Mouse (Mus musculus): ENCODE measurements at regions not wholly inside any gene's neighbourhood (a gene's known extent, or its start where the extent isn't known, plus 50 kb on each side); places are given as distances from the start of the nearest gene placed in this dataset.

DNA sequence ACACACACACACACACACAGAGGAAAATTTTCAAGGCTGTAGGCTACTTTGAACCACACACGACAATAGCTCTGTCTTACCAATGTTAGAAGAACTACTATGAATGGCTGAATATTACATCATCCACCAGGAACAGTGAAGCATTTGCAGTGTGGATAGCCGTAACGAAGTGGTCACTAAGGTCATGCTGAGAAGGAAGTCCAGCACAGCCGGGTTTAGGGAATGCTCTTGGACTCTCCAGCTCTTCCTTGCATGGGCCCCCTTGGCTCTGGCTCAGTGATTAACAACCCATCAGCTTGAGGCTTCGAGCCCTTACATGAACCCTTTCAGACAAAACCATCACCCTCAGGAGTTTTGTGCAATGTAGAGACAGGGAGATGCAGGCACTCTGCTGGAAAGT is 245.3 kb downstream of the Adamts20 start:
- DNase-seq (ENCODE audit: low spot score in 2 of 2): no peak

DNA sequence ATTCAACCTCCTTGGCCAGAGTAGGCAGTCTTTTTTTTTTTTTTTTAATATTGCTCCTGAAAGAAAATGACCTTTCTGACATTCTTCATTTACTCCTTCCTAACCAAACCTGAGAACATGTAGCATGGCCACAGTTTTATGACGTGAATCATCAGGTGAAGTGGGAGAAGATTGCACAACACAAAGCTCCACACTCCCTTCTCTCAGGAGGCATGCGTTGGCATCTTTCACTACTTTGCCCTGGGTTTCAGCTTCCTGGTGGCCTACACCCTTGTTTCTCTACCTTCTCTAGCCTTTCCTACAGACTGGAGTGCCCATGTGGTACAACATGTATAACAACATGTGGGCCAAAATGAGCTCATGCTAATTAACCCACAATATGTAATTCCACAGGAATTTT is 248.5 kb downstream of the Adamts20 start:
- no peak for DNase-seq (ENCODE audit: low spot score in 2 of 2)

DNA sequence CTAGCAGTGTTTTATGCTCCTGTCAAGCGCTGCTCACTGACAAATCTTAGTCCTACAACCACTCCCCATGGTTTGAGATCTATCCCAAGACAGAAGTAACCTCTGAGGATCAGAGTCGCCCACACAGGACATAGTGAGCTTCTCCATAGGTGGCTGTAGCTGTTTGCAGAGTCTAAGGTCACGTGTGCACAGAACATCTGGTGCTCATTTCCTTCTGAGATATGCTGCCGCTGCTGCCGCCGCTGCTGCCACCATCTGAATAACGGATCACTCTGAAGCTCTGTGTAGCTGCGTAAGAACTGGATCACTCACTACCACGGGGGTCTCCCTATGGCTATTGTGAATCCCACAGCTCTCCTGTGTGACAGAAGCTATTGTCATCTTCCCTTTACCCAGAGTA is 250.8 kb downstream of the Adamts20 start:
- DNase-seq (ENCODE audit: low spot score in 2 of 2): peak in 1 of 2 experiments; percentile 12

DNA sequence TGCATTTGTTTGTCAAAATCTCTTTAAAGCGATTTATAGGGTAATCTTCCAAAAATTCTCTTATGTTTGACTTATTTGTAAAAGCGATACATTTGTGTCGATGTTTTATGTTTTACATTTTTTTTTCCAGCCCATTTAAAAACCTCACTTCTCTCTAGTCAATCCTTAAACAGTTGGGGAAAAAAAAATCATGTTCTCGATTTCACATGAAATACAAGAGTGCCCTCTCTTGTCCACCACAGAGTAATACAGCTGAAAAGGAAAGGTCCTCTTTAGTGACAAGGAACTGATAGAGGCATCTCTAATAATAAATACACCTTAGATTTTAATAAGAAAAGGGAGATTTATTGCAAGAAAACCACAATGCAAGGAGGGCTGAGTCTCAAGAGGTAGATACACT is 251.8 kb downstream of the Adamts20 start:
- DNase-seq (ENCODE audit: low spot score in 2 of 2): no peak

DNA sequence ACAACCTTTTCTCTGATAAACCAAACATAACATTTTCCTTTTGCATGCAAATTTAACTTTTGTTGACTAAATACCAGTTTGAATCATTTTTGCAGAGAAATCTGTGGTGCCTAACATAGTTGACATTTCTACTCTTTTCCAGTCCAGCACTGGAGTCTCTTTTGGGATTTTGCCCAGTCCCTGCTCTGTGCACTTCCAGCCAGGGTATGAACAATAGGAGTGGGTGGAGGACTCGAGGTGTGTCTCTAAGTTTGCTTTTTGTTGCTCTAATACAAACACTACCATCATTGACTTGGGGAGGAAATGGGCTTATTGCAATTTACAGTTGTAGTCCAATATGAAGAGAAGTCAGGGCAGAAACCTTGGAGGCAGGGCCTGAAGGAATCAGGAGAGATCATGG is 256.7 kb downstream of the Adamts20 start:
- DNase-seq (ENCODE audit: low spot score in 2 of 2): no peak

DNA sequence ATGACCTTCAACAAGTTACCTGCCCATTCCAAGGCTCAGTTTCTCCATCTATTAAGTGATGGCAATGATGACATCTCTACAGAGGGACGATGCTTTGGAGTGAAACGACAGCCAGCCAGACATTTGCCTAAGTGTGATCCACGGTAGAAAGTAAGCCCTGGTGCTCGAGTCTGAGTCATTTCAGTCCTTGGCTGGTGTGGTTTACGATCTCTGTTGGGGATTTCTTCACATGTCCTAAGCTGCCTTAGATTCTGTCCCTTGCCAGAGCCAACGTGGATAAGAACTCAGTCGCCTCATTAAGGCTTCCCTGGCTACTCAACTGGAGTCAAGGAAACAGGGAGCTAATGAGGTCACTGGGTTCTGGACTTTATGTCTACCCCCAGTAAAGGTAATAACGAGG is 258.8 kb downstream of the Adamts20 start:
- DNase-seq (ENCODE audit: low spot score in 2 of 2): no peak

DNA sequence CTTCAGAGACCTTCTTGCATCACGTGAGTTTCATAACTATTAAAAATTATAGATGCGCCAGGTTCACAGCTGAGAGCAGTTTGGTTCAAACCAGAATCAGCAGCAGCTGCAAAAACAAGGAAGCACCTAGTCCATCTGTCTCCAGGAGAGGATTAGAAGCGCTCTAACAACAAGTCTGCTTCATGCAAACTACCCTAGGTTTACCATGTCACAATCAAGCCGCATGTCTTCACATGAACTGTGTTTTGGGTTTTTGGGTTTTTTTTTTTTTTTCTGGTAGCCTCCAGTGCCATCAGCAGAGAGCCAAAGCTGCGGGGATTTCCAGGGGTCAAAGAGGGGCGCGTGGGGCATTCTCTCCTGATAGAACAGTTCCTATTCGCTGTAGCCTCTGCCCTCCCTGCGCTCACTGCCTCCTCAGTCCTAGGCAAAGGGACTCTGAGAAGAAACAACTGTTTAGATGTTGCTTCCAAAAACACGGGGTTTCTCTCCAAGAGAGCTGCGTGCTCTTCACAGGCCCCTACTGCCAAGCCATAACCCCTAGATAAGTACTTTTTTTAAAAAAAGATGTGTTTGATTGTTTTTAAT is 259.8 kb downstream of the Adamts20 start:
- no peak for DNase-seq (ENCODE audit: low spot score in 2 of 2)

DNA sequence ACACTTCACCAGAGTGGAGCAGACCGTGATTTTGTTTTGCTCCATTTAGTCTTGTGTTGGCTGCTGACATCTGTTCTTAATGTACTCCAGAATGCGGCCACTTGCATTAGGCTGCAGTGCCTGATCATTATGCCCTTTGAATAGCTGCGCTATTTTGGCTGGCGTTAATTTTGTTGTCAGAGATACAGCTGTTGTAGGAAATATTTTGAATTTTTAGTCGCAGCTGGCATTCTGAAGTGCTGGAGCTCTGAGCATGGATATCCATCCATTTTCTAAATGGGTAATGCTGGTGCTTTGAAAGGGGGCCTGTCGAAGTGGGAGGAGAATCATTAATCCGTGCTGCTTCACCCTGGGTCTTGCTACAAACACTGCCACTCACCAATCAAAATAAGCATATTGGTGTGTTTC is 275.1 kb downstream of the Adamts20 start:
- no peak for DNase-seq (ENCODE audit: low spot score in 2 of 2)

DNA sequence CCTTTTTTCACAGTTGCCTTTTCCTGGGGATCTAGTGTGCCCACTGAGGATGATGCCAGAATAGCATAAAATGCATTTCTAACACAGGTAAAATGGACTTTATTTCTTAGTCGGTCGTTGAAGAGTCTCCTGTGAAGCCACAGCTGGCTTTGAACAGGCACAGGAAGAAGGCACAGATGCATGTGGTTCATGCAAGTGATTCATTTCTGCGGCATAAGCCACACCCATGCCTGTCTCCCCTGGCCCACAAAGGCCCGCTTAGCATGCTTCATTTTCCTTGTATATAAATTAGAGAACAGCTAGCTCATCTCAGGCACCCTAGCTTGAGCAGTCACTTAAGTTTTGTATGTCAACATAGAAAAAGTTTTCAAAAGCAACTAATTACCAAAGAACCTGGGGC is 277.6 kb downstream of the Adamts20 start:
- no peak for DNase-seq (ENCODE audit: low spot score in 2 of 2)

DNA sequence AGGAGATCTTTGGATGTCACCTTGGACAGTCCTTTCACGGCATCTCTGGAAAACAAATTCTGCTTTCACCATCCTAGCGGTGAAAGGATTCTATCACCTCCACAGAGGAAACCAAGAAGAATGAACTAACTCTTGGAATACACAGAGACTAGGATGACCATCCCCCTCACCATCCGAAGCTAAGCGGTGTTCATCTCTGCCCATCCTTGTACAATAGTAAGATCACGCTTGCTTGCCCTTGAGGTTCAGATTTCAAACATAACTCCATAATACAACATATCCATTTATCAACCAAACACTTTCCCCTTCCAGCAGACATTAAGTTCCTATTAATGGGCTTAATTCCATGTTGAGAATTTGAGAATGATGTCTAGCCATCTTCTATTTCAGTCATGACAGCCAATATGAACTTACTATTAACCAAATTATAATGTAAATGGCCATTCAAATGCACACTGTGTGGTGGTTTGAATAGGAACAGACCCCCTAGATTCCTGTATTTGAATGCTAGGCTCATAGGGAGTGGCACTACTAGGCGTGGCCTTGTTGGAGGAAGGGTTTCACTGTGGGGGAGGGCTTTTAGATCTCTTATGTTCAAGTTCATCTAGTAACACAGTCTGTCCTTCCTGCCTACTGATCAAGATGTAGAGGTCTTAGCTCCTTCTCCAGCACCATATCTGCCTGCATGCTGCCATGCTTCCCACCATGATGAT is 281.4 kb downstream of the Adamts20 start:
- DNase-seq (ENCODE audit: low spot score in 2 of 2): no peak

DNA sequence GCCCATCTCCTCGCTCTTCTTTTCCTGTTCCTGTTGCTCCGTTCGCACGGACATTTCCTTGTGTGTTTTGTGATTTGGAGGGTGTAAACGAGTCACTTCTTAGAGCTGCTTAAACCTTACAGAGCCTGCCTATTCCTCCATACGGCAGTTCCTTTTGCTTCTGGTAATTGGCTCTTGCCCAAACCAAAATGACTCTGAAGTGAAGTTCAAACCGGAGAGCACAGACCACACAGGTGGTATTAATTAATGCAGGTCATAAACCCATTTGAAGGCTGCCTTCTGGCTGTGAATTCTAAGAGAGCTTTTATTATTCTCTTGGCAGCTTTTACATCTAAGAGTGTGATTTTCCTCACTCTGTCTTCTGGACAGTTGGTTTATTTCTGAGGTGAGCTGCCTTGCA is 291.1 kb downstream of the Adamts20 start:
- DNase-seq (ENCODE audit: low spot score in 2 of 2): no peak

DNA sequence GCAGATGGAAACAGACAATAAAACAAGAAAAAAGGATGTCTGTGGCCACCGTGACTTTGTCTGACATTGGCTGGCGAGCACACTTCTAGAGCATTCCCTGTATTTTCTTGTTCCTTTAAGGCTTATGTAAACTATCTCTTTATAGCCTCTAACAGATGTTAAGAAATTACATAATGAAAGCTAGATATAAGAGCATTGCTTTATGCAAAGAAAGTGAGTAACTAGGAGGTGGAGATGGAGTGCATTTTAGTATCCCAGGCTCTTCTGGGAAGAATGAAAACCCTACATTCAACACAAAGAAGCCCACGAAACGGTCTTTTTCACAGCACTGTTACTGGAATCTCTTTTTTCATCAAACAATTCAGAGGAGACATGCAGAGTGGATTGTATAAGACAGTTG is 304.4 kb downstream of the Adamts20 start:
- DNase-seq (ENCODE audit: low spot score in 2 of 2): peak; percentile 8 to 45

DNA sequence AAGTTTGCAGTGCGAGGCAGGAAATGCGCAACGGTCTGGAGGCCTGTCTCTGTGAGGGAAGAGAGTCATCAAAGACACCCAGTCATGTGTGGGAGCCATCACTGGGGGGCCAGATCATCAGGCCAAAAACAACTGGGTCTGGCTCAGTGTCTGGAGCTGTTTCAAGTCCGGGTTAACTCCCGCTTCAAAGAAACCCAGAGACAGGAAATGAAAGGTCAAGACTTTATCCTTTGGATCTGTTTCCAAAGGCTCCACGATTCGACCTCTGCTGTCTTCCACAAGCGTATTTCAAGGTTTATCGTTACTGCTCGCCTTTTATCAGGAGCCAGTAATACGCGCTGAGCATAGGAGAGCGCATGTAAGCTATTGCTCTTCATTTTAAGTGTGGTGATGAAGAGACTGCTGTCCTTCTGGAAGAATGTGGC is 325.7 kb downstream of the Adamts20 start:
- no peak for DNase-seq (ENCODE audit: low spot score in 2 of 2)

DNA sequence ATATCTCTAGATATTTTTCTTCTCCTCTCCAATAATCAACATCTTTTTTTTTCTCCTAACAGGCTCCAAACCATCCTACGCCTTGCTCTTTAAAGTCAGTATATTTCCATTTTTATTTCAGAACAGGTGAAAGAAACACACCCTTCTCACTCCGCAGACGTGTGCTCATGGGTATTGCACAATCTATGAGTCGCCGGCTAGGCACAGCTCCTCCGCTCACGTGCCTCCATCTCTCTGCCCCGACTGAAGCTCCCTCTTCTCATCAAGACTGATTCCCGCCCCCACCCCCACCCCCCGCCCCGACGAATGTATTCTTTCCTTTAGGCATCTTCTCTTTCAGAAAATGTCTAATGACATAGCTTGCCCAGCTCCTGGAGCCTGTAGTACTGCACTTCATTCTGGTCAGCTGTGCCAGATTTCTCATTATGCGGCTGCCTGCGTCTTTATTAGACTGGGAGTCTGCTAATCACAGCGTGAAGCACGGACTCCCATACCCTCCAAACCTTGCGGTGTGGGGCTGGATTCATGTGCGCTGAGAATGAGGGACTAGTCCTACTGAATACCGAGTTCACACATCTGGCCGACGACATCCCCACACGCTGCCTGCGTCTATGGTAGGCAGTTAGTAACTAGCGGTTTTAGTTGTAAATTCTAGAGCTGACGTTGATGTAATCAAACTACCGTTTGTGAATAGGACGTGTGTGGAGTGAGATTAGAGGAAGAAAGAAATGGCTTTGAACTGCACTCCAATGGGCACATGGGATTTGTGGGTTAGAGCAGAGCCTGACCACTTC is 327.9 kb downstream of the Adamts20 start:
- no peak for DNase-seq (ENCODE audit: low spot score in 2 of 2)

DNA sequence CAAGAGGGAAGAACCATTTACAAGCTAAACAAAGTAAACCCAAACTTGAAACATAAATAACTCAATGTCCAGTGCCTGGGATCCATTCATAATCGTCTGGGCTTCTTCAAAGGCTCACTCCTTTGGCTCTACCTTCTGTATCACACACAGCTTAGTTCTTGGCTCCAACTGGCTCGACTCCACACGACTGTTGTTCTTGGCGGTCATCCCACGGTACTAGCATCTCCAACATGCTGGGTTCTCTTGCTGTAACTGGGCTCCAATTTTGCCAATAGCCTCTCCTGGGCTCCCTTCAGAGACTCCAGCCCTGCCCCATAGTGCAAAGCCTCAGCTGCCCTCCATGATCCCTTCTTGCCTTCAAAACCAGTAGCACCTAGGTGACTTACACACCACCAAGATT is 352.4 kb downstream of the Adamts20 start:
- peak in 1 of 2 experiments; percentile 25 for DNase-seq (ENCODE audit: low spot score in 2 of 2)

DNA sequence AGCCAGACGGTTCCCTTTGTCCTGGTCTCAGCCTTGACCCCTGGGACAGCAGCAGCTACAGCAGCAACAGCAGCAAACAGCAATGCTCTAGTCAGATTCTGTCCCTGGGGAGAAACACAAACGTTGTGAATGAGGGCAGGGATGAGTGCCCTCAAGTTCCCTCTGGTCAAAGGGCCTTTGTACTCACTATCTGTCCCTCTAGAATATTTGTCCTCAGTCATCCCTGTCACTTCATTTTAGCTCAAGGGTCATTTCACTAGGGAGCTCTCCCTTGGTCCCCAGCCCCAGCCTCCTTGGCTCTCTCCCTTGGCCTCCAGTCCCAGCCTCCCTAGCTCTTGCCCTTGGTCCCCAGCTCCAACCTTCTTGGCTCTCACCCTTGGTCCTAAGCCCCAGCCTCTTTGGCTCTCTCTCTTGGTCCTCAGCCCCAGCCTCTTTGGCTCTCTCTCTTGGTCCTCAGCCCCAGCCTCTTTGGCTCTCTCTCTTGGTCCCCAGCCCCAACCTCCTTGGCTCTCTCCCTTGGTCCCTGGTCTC is 358.0 kb downstream of the Adamts20 start:
- DNase-seq (ENCODE audit: low spot score in 2 of 2): no peak

DNA sequence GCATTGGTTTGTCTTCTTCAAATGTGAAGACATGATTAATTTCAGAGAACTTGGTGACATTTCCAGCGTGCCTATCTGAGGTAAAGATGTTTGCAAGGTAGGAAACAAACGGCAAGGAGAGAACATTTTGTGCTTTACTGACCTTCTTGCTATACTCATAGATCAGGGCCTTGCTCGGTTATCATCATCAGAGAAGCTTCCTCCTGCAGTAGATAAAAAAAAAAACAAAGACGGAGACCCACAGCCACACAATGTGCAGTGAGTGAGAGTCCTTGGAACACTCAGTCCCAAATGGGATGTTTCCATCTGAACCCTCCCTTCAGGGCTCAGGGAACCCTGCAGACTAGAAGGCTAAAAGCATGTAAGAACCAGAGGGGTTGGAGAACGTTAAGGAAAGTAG is 374.6 kb downstream of the Adamts20 start:
- DNase-seq (ENCODE audit: low spot score in 2 of 2): no peak

DNA sequence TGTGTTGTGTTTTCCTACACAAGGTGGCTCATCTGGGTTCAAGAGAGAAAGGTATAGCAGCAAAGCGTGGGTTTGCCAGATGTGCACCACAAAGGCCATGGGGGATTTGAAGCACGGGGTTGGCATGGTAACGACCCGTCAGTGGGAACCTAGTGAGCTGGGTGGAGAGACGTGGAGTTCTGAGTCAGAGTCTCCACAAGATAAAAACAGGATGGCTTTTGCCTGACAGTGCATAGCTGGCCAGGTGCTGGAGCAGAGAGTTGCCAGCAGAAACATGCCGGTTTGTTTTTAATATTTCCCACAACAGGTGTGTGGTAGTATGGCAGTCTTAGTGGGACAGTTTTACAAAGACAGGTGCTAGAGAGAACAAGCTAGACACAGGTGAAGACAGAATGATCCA is 375.4 kb downstream of the Adamts20 start:
- no peak for DNase-seq (ENCODE audit: low spot score in 2 of 2)

DNA sequence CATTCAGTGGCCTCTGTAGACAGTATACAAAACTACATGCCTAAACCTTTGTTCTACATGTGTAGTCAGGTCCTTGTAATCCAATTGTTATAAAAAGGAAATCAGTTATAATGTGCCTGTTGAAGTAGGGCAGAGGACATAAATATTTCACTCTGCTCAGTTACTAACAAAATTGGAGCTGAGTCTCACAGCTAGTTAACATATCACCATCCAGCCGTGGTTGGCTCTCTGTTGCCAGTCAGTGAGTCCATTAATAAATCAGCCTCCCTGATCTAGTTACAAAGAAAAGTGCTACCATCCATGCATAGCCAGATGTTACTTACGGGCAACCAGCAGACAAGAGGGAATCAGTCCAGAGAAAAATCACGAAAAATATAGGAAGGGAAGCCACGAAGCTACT is 382.8 kb downstream of the Adamts20 start:
- no peak for DNase-seq (ENCODE audit: low spot score in 2 of 2)

DNA sequence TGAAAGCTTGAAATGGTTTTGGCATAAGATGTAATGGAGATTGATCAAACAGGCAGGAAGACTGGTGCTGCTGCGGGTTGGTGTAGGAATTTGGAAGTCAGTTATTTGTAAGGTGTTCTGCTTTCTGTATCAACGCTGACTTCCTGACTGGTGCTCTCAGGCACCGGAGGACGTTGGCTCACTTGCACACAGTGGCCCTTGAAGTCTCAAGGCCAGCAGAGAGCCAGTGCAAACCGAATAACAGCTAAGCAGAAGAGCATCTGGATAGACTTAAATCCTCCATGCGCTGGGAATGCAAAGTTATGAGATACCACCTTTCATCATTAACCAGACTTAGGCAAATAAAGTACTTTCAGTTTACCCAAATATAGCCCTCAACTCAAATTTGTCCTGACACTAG is 388.2 kb downstream of the Adamts20 start:
- DNase-seq (ENCODE audit: low spot score in 2 of 2): no peak

DNA sequence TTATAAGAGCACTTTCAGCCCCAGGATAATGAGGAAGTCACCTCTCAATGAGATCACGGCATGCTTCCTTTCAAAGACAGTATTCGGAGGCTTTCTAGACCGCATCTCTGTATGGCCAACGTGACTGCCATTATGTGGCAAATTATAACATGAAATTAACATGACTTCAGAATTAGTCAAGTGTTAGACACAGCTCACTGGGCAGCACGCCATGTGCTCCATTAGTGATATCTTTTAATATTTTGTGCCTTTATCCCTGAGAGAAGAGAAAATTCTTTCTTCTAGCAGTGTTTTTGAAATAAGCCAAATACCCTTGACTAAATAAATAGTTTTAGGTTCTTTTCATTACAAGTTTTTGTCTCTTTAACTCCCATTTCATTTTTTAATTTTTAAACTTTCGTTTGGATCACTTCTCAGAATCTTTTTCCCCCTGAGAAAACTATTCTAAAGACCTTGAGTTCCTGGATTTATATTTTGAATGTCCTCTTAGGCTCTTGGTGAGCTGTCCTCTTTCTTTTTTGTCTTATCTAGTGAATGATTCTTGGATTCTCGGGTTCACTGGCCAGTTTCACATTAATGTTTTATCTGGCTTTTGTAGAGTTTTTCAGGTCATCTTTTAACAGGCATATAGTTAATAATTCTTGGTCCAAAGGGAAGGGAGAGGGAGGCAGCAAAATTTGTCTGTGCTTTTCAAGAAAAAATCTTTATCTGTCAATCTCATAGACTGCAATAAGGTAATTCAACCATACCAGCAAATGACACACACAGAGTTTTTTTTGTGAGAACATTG is 390.9 kb downstream of the Adamts20 start:
- DNase-seq (ENCODE audit: low spot score in 2 of 2): no peak

DNA sequence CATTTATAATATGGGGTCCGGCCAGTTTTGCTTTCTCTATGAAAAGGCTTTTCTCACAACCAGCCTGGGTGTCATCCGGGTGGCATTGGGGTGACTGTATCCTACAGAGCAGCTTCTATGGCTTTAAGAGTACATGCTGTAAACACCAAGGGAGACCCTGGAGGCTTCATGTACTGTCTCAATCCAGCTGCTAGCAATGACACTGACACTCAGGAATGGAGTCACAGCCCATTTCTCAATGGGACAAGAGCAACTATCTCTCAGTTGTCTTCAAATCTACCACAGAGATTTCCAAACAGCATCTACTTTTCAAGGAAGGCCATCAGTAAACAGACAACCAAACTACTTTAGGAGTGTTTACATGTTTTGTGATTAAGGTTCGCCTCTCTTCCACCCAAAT is 397.5 kb downstream of the Adamts20 start:
- DNase-seq (ENCODE audit: low spot score in 2 of 2): no peak

Data from frontal cortex, postnatal 36 days (tissue).